Mouse (Mus musculus) hindbrain, postnatal 0 days (tissue): ENCODE results near the gene Mphosph9. TPM values are rescaled to one million over a fixed set of nuclear protein-coding genes. Genes with fewer than 3 reads are reported as not detected.
"Not testable (repeated sequence)": the region's sequence is repeated elsewhere in the genome, so short reads cannot be mapped to it uniquely, and the experiment has no call there.

Experiments
- ATAC-seq: fragments of 200-750 bp; cut with Nextera tagmentation; 2 replicates; pipeline ENCODE4 v1.8.0; 2017; ENCODE audit warnings: mild to moderate bottlenecking, moderate TSS enrichment, moderate library complexity
- DNase-seq: peaks from one replicate; pipeline ENCODE4 v3.0.0-alpha.2; 2015; ENCODE audit warnings: low spot score
- H3K27ac ChIP-seq: fragments of 300-500 bp; sonication (generic); 2 replicates; pipeline ENCODE4 v1.5.1; 2014; ENCODE audit warnings: mild to moderate bottlenecking
- H3K27me3 ChIP-seq: fragments of 300-500 bp; sonication (generic); 2 replicates; pipeline ENCODE4 v1.6.1; 2014; ENCODE audit warnings: low read length, mixed read lengths; ENCODE audit not compliant: insufficient read depth
- H3K36me3 ChIP-seq: fragments of 300-500 bp; sonication (generic); 2 replicates; pipeline ENCODE4 v1.6.1; 2014; ENCODE audit warnings: low read length, mixed read lengths; ENCODE audit not compliant: insufficient read depth
- H3K4me1 ChIP-seq: fragments of 300-500 bp; sonication (generic); 2 replicates; pipeline ENCODE4 v1.6.1; 2014; ENCODE audit warnings: antibody characterized with exemption, low read length, mixed read lengths; ENCODE audit not compliant: insufficient read depth
- H3K4me2 ChIP-seq: fragments of 300-500 bp; sonication (generic); 2 replicates; pipeline ENCODE4 v1.6.1; 2014; ENCODE audit warnings: low read depth, mild to moderate bottlenecking, low read length, moderate library complexity, mixed read lengths
- H3K4me3 ChIP-seq: fragments of 300-500 bp; sonication (generic); 2 replicates; pipeline ENCODE4 v1.5.1; 2014; ENCODE audit warnings: low read length
- H3K9ac ChIP-seq: fragments of 300-500 bp; sonication (generic); replicated peaks from 2 replicates; pipeline ENCODE4 v1.6.1; 2014; ENCODE audit warnings: mild to moderate bottlenecking, low read length, moderate library complexity, mixed read lengths
- H3K9me3 ChIP-seq: fragments of 300-500 bp; sonication (generic); 2 replicates; pipeline ENCODE4 v1.6.1; 2016; ENCODE audit warnings: low read length, mixed read lengths
- CTCF ChIP-seq: IDR thresholded peaks from 2 replicates; pipeline ENCODE4 v1.5.1; 2016; ENCODE audit warnings: antibody characterized with exemption, control low read depth, low read depth
- WGBS: fragments of 180-500 bp; shearing (Covaris S2); extraction: QIAGEN DNeasy Blood & Tissue Kit; methylation state at CpG from one replicate; pipeline ENCODE4 v1.1.7; 2014; 5-methylcytosine and 5-hydroxymethylcytosine counted together
- polyA plus RNA-seq: library from polyadenylated mRNA; unstranded; fragments of >200 nt; fragmentation: Nextera tagmentation; extraction: Ambion mirVana; gene quantifications from 2 replicates; pipeline ENCODE4 v1.2.1, GENCODE M21; 2015
- total RNA-seq: library from RNA; depleted of rRNA; stranded (reverse); fragments of >200 nt; gene quantifications from 2 replicates; pipeline ENCODE4 v1.2.3, GENCODE M21; 2014

Gene Mphosph9
- total and polyA plus RNA-seq, 2 experiments from 2014 or later, result 9.2 to 20.7 TPM

DNA sequence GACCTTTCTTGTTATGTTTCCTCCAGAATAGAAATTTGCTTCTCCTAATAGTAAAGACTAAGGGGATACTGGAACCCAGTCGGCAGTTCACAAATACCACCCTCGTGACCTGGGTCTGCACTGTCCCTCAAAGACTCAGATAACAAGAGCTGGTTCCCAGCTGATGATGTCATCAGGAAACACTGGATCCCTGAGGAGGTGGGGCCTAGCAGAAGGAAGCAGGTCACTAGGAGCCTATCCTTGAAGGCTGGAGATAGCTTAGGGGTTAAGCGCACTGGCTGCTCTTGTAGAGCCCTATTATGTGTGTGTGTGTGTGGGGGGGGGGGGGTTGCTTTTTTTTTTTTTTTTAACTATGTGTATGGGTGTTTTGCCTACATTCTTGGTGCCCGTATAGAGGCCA is 27.6 kb downstream of the Mphosph9 start:
- H3K36me3 ChIP-seq, result peaks cover 33% of the 10 kb centered on the region
- no peaks in the 10 kb centered on the region for H3K9me3 ChIP-seq
- no peak overlapping the region for H3K9ac ChIP-seq
- TF ChIP-seq CTCF, result no peak
- H3K27ac ChIP-seq, result no peak overlapping the region
- WGBS, result 86% methylated on average over 4 of the region's 4 CpGs
- no peak for ATAC-seq
- no peak for DNase-seq
- H3K27me3 ChIP-seq, result no peaks in the 10 kb centered on the region
- no peak overlapping the region for H3K4me2 ChIP-seq
- no peaks in the 10 kb centered on the region for H3K4me1 ChIP-seq
- no peak overlapping the region for H3K4me3 ChIP-seq

DNA sequence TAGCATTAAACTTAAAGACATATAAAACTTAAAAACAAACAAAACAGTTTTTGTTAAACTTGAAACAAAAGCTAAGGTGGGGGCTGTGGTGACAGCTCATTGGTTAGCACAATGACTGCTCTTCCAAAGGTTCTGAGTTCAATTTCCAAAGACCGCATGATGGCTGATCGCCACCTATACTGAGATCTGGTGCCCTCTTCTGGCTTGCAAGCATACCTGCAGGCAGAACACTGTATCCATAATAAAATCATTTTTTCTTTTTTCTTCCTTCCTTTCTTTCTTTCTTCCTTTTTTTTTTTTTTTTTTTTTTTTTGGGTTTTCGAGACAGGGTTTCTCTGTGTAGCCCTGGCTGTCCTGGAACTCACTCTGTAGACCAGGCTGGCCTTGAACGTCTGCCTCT is 28.5 kb downstream of the Mphosph9 start:
- DNase-seq, result peak; percentile 50

DNA sequence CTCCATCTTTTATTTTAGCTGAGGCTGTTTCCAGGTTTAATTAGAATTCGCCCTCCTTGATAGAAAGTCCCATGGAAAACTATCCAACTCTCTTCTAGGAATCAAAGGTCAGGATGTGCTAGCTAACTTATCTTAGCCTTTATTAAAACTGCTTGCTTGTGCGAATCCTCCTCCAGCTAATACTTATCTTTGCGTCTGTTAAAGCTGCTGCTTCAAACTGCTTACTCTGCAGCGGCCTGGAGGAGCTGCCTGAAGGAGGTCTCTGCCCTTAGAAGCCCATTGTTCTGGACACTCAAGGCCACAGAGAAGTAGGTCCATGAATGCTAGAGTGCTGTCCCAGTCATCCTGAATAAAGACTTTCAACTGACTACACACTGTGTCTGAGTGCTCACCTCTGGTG is 31.3 kb downstream of the Mphosph9 start:
- 96% methylated on average over 4 of the region's 4 CpGs for WGBS
- no peak for ATAC-seq
- Histone ChIP-seq H3K36me3 (peaks cover 42% of the 10 kb centered on the region), H3K9ac (no peak overlapping the region), H3K9me3 (no peaks in the 10 kb centered on the region), H3K27ac (no peak overlapping the region), H3K4me3 (no peak overlapping the region), H3K27me3 (no peaks in the 10 kb centered on the region), H3K4me2 (no peak overlapping the region), H3K4me1 (no peaks in the 10 kb centered on the region)
- DNase-seq, result no peak
- TF ChIP-seq CTCF, result no peak

More for the DNA sequence above, 28.5 kb downstream of the Mphosph9 start:
- not testable (repeated sequence) for H3K4me1 ChIP-seq, H3K4me2 ChIP-seq, ATAC-seq, H3K27me3 ChIP-seq, H3K9me3 ChIP-seq, H3K9ac ChIP-seq, H3K4me3 ChIP-seq, H3K27ac ChIP-seq
- TF ChIP-seq CTCF, result peak; percentile 64
- H3K36me3 ChIP-seq, result peaks cover 36% of the 10 kb centered on the region
- WGBS, result 64% methylated on average over 3 of the region's 4 CpGs

DNA sequence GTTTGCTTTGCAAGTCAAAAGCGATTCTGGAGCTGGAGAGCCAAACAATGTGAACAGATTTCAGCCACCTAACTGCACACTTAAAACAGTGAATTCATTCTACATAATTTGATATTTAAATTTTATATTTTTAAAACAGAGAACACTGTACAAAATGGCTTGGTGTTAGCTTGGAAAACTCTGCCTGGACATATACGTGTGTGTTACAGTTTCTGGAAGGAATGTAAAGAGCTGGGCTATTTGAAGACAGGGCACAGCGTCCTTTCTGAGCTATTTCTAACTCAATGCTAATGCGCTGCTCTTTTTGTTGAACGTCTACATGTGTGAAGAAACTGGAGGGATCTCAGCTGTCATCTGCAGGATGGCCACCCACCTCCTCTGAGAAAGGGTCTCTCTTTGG is 33.8 kb downstream of the Mphosph9 start:
- Histone ChIP-seq H3K36me3 (peaks cover 63% of the 10 kb centered on the region), H3K4me1 (no peaks in the 10 kb centered on the region), H3K9ac (no peak overlapping the region), H3K9me3 (no peaks in the 10 kb centered on the region), H3K27me3 (no peaks in the 10 kb centered on the region), H3K4me3 (no peak overlapping the region), H3K4me2 (no peak overlapping the region), H3K27ac (no peak overlapping the region)
- WGBS, result 94% methylated on average over 5 of the region's 5 CpGs
- DNase-seq (no peak), ATAC-seq (no peak)
- TF ChIP-seq CTCF, result no peak

DNA sequence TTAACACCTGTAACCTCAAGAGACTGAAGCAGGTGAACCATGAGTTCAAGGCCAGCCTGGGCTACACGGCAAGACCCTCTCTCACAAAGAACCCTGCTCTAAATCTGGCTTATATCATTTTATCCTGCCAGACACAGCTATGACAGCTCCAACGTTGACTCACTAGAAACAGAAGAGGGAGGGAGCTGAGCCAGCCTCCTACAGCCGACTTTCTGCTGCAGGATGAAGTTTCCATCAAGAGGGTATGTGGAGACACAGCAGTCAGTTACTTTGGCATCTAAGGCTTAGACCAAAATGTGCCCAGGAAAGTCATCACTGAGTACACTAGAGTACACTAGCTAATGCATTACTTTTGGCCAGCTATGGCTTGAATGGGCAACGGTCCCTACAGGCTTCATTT is 37.6 kb downstream of the Mphosph9 start:
- H3K4me3 ChIP-seq, result no peak overlapping the region
- no peak overlapping the region for H3K27ac ChIP-seq
- no peaks in the 10 kb centered on the region for H3K27me3 ChIP-seq
- TF ChIP-seq CTCF, result no peak
- H3K4me2 ChIP-seq, result no peak overlapping the region
- DNase-seq (no peak), ATAC-seq (no peak)
- no peaks in the 10 kb centered on the region for H3K9me3 ChIP-seq
- WGBS, result 93% methylated on average over 4 of the region's 4 CpGs
- H3K4me1 ChIP-seq, result no peaks in the 10 kb centered on the region
- no peak overlapping the region for H3K9ac ChIP-seq
- H3K36me3 ChIP-seq, result peaks cover 57% of the 10 kb centered on the region

DNA sequence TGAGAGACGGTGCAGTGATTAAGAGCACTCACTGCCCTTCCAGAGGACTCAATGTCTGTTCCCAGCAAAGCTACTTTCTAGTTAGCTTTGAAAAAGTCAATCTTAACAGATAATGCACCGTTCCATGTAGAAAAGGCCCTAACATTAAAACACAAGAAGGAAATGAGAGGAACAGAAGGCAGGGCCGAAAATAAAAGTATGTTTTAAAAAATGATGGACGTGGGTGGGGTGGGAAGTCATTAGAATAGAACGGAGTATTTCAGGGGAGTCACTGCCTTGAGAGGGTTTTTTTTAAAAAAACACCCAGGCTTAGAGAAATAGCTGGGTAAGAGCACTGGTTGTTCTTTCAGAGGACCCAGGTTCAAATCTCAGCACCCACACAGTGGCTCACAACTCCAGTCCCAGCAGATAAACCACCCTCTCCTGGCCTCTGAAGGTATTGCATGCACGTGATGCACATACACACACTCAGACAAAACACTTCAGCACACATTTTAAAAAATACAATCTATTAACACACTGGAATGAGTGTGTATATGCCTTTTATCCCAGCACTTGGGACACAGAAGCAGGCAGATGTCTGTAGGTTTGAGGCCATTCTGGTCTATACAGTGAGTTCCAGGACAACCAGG is 40.0 kb downstream of the Mphosph9 start:
- Histone ChIP-seq H3K27me3 (no peaks in the 10 kb centered on the region), H3K36me3 (peaks cover 55% of the 10 kb centered on the region), H3K27ac (no peak overlapping the region), H3K4me3 (no peak overlapping the region), H3K4me2 (no peak overlapping the region), H3K9ac (no peak overlapping the region), H3K4me1 (no peaks in the 10 kb centered on the region), H3K9me3 (no peaks in the 10 kb centered on the region)
- DNase-seq (no peak), ATAC-seq (no peak)
- TF ChIP-seq CTCF, result peak; percentile 32; the same call in 1 of the 2 replicates
- 99% methylated on average over 6 of the region's 6 CpGs for WGBS

DNA sequence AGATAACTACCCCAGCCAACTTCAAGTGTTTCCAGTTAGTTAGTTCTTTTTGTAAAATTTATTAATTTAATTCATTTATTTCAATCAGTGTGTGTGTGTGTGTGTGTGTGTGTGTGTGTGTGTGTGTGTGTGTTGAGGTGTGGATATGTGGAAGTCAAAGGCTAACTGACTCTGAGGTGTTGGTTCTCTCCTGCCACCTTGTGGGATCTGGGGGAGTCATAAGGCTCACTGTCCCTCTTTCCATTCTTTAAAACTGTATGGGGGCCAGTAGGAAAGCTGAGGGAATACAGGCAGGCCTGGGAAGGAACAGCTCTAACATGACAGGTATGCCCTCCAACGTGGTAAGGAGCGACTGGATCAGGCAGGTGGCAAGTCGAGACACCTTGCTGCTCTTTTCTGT is 43.4 kb downstream of the Mphosph9 start:
- WGBS, result 76% methylated on average over 3 of the region's 3 CpGs
- Histone ChIP-seq H3K4me1 (no peaks in the 10 kb centered on the region), H3K36me3 (peaks cover 45% of the 10 kb centered on the region), H3K27ac (no peak overlapping the region), H3K27me3 (no peaks in the 10 kb centered on the region), H3K4me2 (no peak overlapping the region), H3K9me3 (no peaks in the 10 kb centered on the region), H3K4me3 (no peak overlapping the region), H3K9ac (no peak overlapping the region)
- TF ChIP-seq CTCF, result peak; percentile 50
- DNase-seq (peak; percentile 44), ATAC-seq (no peak)
